ENCODE assay signal across 8 mouse cellular contexts in the genomic region with DNA sequence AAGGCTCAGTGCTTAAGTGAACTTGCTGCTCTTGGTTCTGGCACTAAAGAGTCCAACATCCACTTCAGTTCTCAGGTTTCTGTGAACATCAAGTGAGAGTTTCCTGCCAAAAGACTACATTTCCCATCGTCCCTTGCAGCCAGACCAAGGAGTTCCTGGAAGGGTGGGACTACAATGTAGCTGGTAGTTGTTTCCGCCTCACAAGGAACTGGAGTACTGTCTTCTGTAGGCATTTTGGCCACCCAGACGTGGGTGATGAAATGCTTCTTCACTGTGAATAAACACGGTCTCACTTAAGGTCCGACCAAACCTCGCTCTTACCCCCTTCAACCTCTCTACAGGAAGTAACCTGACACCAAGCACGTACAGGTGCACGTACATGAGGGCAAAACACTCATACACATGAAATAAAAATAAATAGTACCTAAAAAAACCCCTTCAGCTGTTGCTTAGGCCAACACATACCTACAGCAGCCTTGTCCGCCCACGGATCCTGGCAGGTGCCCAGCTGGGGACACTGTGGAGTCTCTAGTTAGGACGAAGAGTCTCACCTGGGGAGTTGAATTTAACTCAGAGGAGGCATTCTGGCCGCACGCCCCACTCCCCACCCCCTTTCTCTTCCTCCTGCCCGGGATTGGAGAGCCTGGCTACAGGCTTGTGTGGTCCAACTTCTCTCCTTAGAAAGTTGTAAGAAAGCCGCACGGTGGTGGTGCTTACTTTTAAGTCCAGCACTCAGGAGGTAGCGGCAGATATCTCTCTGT. TPM values are rescaled to one million over a fixed set of nuclear protein-coding genes. Genes with fewer than 3 reads are reported as not detected.
A peak's percentile ranks its signal among the peaks of the same experiment; 100 is the strongest.
DNase-seq lines count a peak whose midpoint lies in the region; ATAC-seq and TF ChIP-seq lines count a peak whose summit lies in the region.

No protein-coding gene starts in this region.

- ATAC-seq in forebrain, postnatal 0 days = peak; percentile 89
- peak; percentile 69 for ATAC-seq in hindbrain, embryonic 11.5 days (ENCODE audit: low FRiP score)
- peak; percentile 89 for ATAC-seq in lung, postnatal 0 days

- peak overlapping the region; percentile 62 for H3K27ac ChIP-seq in forebrain, postnatal 0 days (ENCODE audit: low read depth, low read length)
- no peak overlapping the region for H3K27ac ChIP-seq in hindbrain, embryonic 11.5 days (ENCODE audit: low read depth, low read length)
- peak overlapping the region; percentile 81 for H3K27ac ChIP-seq in lung, postnatal 0 days (ENCODE audit: low read length)
- peak overlapping the region; percentile 48; the same call in 1 of the 2 replicates for H3K27ac ChIP-seq in thymus, adult 2 months (ENCODE audit: control insufficient read depth, insufficient read depth, low read length)

- no peaks in the 10 kb centered on the region for H3K36me3 ChIP-seq in forebrain, postnatal 0 days (ENCODE audit: insufficient read depth)
- no peaks in the 10 kb centered on the region for H3K36me3 ChIP-seq in hindbrain, embryonic 11.5 days (ENCODE audit: control insufficient read depth, insufficient read depth, low read length)
- no peaks in the 10 kb centered on the region for H3K36me3 ChIP-seq in lung, postnatal 0 days (ENCODE audit: insufficient read depth, low read length)
- H3K36me3 ChIP-seq in thymus, adult 2 months (ENCODE audit: control insufficient read depth, insufficient read depth, low read length) = no peaks in the 10 kb centered on the region

- no peaks in the 10 kb centered on the region for H3K4me1 ChIP-seq in forebrain, postnatal 0 days (ENCODE audit: insufficient read depth)
- no peaks in the 10 kb centered on the region for H3K4me1 ChIP-seq in hindbrain, embryonic 11.5 days (replicated peaks; ENCODE audit: control insufficient read depth, insufficient read depth, low read length)
- H3K4me1 ChIP-seq in lung, postnatal 0 days (ENCODE audit: insufficient read depth, low read depth, low read length) = peaks cover 3% of the 10 kb centered on the region; the same call in 1 of the 2 replicates
- H3K4me1 ChIP-seq in thymus, adult 2 months (replicated peaks; ENCODE audit: control insufficient read depth, insufficient read depth, low read length) = peaks cover 21% of the 10 kb centered on the region

- no peak for TF ChIP-seq EP300 in lung, postnatal 0 days (IDR thresholded peaks at IDR 0.05)

- H3K27me3 ChIP-seq in forebrain, postnatal 0 days (ENCODE audit: insufficient read depth, low read length) = no peaks in the 10 kb centered on the region
- H3K27me3 ChIP-seq in hindbrain, embryonic 11.5 days (ENCODE audit: control insufficient read depth, insufficient read depth, low read length) = no peaks in the 10 kb centered on the region
- no peaks in the 10 kb centered on the region for H3K27me3 ChIP-seq in lung, postnatal 0 days (replicated peaks; ENCODE audit: insufficient read depth, low read length)
- H3K27me3 ChIP-seq in thymus, adult 2 months (ENCODE audit: control insufficient read depth, insufficient read depth, low read length) = no peaks in the 10 kb centered on the region

- no peak for TF ChIP-seq POLR2A in thymus, adult 2 months (IDR thresholded peaks at IDR 0.05; ENCODE audit: control insufficient read depth, extremely low read depth, insufficient read depth, low read length, poor library complexity)

- no peak for TF ChIP-seq CTCF in forebrain, postnatal 0 days (IDR thresholded peaks at IDR 0.05; ENCODE audit: low read depth)
- TF ChIP-seq CTCF in lung, postnatal 0 days (IDR thresholded peaks at IDR 0.05) = no peak; the same call in 1 of the 2 replicates
- no peak for TF ChIP-seq CTCF in thymus, adult 2 months (IDR thresholded peaks at IDR 0.05; ENCODE audit: borderline replicate concordance, control insufficient read depth, extremely low read depth, insufficient read depth, low read length, poor library complexity)

- peak; percentile 59 for DNase-seq in Muller cell, postnatal 12 days (ENCODE audit: inconsistent ontology term)
- DNase-seq in cerebellum, adult 8-10 months = peak; percentile 70
- peak; percentile 83 for DNase-seq in forebrain, postnatal 0 days
- DNase-seq in hindbrain, embryonic 11.5 days (ENCODE audit: low spot score) = peak; percentile 79
- peak; percentile 84 for DNase-seq in layer of hippocampus, adult 9-11 months
- DNase-seq in lung, postnatal 0 days (ENCODE audit: low spot score) = peak; percentile 97
- DNase-seq in ovary, adult 18-20 months (ENCODE audit: low spot score) = peak; percentile 59
- peak; percentile 85 for DNase-seq in thymus, adult 2 months

- no peaks in the 10 kb centered on the region for H3K9me3 ChIP-seq in forebrain, postnatal 0 days (ENCODE audit: low read length)
- no peaks in the 10 kb centered on the region for H3K9me3 ChIP-seq in hindbrain, embryonic 11.5 days (ENCODE audit: control insufficient read depth, low read length)
- no peaks in the 10 kb centered on the region for H3K9me3 ChIP-seq in lung, postnatal 0 days (ENCODE audit: low read length)

- H3K9ac ChIP-seq in forebrain, postnatal 0 days = peak overlapping the region; percentile 54
- peak overlapping the region; percentile 58 for H3K9ac ChIP-seq in hindbrain, embryonic 11.5 days (ENCODE audit: low read depth, low read length)
- H3K9ac ChIP-seq in lung, postnatal 0 days (replicated peaks; ENCODE audit: low read depth) = peak overlapping the region; percentile 19; the same call in 1 of the 2 replicates

- H3K4me2 ChIP-seq in forebrain, postnatal 0 days (ENCODE audit: low read depth) = peak overlapping the region; percentile 70
- peak overlapping the region; percentile 63 for H3K4me2 ChIP-seq in hindbrain, embryonic 11.5 days (replicated peaks; ENCODE audit: low read depth, low read length)
- H3K4me2 ChIP-seq in lung, postnatal 0 days (replicated peaks; ENCODE audit: low read depth, low read length) = peak overlapping the region; percentile 73

- H3K4me3 ChIP-seq in forebrain, postnatal 0 days (ENCODE audit: low read depth, low read length) = peak overlapping the region; percentile 44
- peak overlapping the region; percentile 43 for H3K4me3 ChIP-seq in hindbrain, embryonic 11.5 days (ENCODE audit: low read depth, low read length)
- peak overlapping the region; percentile 50 for H3K4me3 ChIP-seq in lung, postnatal 0 days (ENCODE audit: low read depth, low read length)
- H3K4me3 ChIP-seq in thymus, adult 2 months (ENCODE audit: control insufficient read depth, insufficient read depth, low read length) = peak overlapping the region; percentile 36; the same call in 1 of the 2 replicates

- WGBS in forebrain, postnatal 0 days = 17% methylated on average over 17 of the region's 17 CpGs
- 20% methylated on average over 17 of the region's 17 CpGs for WGBS in hindbrain, embryonic 11.5 days
- WGBS in lung, postnatal 0 days = 13% methylated on average over 17 of the region's 17 CpGs
- WGBS in thymus, adult 2 months = 35% methylated on average over 17 of the region's 17 CpGs

RNA-seq across cellular contexts. Expression of gene Sar1b, which starts 41.9 kb away (rescaled TPM):
- 114 and 147 TPM in 2 replicates for total RNA-seq in forebrain, postnatal 0 days (2014; rRNA removed)
- polyA plus RNA-seq in forebrain, postnatal 0 days (2015; fragmentation: Nextera tagmentation; extraction: Ambion mirVana) = 221 and 234 TPM in 2 replicates
- polyA plus RNA-seq in hindbrain, embryonic 11.5 days (2014; fragmentation: Nextera tagmentation; extraction: Ambion mirVana) = 140 and 146 TPM in 2 replicates
- 121 and 125 TPM in 2 replicates for polyA plus RNA-seq in lung, postnatal 0 days (2015; fragmentation: Nextera tagmentation; extraction: Ambion mirVana)
- polyA plus RNA-seq in thymus, adult 2 months (2012; rRNA removed) = 17.8 and 18.4 TPM in 2 replicates

RNA-seq across cellular contexts. Expression of gene Sec24a, which starts 42.0 kb away (rescaled TPM):
- total RNA-seq in forebrain, postnatal 0 days (2014; rRNA removed) = 9.7 and 12.6 TPM in 2 replicates
- polyA plus RNA-seq in forebrain, postnatal 0 days (2015; fragmentation: Nextera tagmentation; extraction: Ambion mirVana) = 5.2 and 9.3 TPM in 2 replicates
- polyA plus RNA-seq in hindbrain, embryonic 11.5 days (2014; fragmentation: Nextera tagmentation; extraction: Ambion mirVana) = 12.7 and 16.1 TPM in 2 replicates
- 10.3 and 10.5 TPM in 2 replicates for polyA plus RNA-seq in lung, postnatal 0 days (2015; fragmentation: Nextera tagmentation; extraction: Ambion mirVana)
- polyA plus RNA-seq in thymus, adult 2 months (2012; rRNA removed) = 15.6 and 21.1 TPM in 2 replicates

RNA-seq across cellular contexts. Expression of gene Jade2, which starts 52.1 kb away (rescaled TPM):
- 1.9 and 3.3 TPM in 2 replicates for total RNA-seq in forebrain, postnatal 0 days (2014; rRNA removed)
- polyA plus RNA-seq in forebrain, postnatal 0 days (2015; fragmentation: Nextera tagmentation; extraction: Ambion mirVana) = 0.34 and 0.56 TPM in 2 replicates
- polyA plus RNA-seq in hindbrain, embryonic 11.5 days (2014; fragmentation: Nextera tagmentation; extraction: Ambion mirVana) = 0.34 and 0.40 TPM in 2 replicates
- polyA plus RNA-seq in lung, postnatal 0 days (2015; fragmentation: Nextera tagmentation; extraction: Ambion mirVana) = 3.1 and 3.9 TPM in 2 replicates
- polyA plus RNA-seq in thymus, adult 2 months (2012; rRNA removed) = 45.1 and 56.5 TPM in 2 replicates
